Mouse (Mus musculus) liver, embryonic 12.5 days (tissue): ENCODE measurements around the gene Lst1. TPM values are rescaled to one million over a fixed set of nuclear protein-coding genes. Genes with fewer than 3 reads are reported as not detected.
A peak's percentile ranks its signal among the peaks of the same experiment; 100 is the strongest.

Experiments
- ATAC-seq: fragments of 200-750 bp; cut with Nextera tagmentation; 2 replicates; pipeline ENCODE4 v1.8.0; 2017; ENCODE audit warnings: moderate number of reproducible peaks, mild to moderate bottlenecking, moderate library complexity
- H3K27ac ChIP-seq: fragments of 300-500 bp; sonication (generic); 2 replicates; pipeline ENCODE4 v1.5.1; 2016; ENCODE audit warnings: mild to moderate bottlenecking
- H3K27me3 ChIP-seq: fragments of 300-500 bp; sonication (generic); replicated peaks from 2 replicates; pipeline ENCODE4 v1.6.1; 2016; ENCODE audit warnings: mild to moderate bottlenecking, moderate library complexity
- H3K36me3 ChIP-seq: fragments of 300-500 bp; sonication (generic); 2 replicates; pipeline ENCODE4 v1.6.1; 2016; ENCODE audit warnings: mild to moderate bottlenecking, moderate library complexity
- H3K4me1 ChIP-seq: fragments of 300-500 bp; sonication (generic); 2 replicates; pipeline ENCODE4 v1.6.1; 2016
- H3K4me2 ChIP-seq: fragments of 300-500 bp; sonication (generic); 2 replicates; pipeline ENCODE4 v1.6.1; 2016; ENCODE audit warnings: mild to moderate bottlenecking, moderate library complexity
- H3K4me3 ChIP-seq: fragments of 300-500 bp; sonication (generic); 2 replicates; pipeline ENCODE4 v1.5.1; 2016; ENCODE audit warnings: mild to moderate bottlenecking, moderate library complexity
- H3K9ac ChIP-seq: fragments of 300-500 bp; sonication (generic); 2 replicates; pipeline ENCODE4 v1.6.1; 2016; ENCODE audit warnings: mild to moderate bottlenecking, moderate library complexity
- H3K9me3 ChIP-seq: fragments of 300-500 bp; sonication (generic); replicated peaks from 2 replicates; pipeline ENCODE4 v1.6.1; 2016; ENCODE audit warnings: mild to moderate bottlenecking, moderate library complexity
- WGBS: fragments of 180-500 bp; shearing (Covaris S2); methylation state at CpG from one replicate; pipeline ENCODE4 v1.1.7; 2016; ENCODE audit not compliant: insufficient replicate concordance; 5-methylcytosine and 5-hydroxymethylcytosine counted together
- polyA plus RNA-seq: library from polyadenylated mRNA; unstranded; fragments of >200 nt; fragmentation: Nextera tagmentation; extraction: Ambion mirVana; gene quantifications from 2 replicates; pipeline ENCODE4 v1.2.1, GENCODE M21; 2016

Gene Lst1
- polyA plus RNA-seq, 1 experiment from 2014 or later = 23.7 TPM

- 30% methylated on average over 20 of the region's 20 CpGs for WGBS
- H3K27me3 ChIP-seq = peaks cover 58% of the 10 kb centered on the region
- ATAC-seq = no peak
- no peaks in the 10 kb centered on the region for H3K9me3 ChIP-seq
- H3K9ac ChIP-seq = no peak within 1 kb of the TSS
- no peak within 1 kb of the TSS for H3K27ac ChIP-seq
- H3K4me2 ChIP-seq = no peak within 1 kb of the TSS
- H3K36me3 ChIP-seq = no peaks in the 10 kb centered on the region
- peaks cover 13% of the 10 kb centered on the region; the same call in 1 of the 2 replicates for H3K4me1 ChIP-seq
- no peak within 1 kb of the TSS for H3K4me3 ChIP-seq
These were observed 16.5 kb upstream of the Lst1 start, which contains the start of gene Lta for GRCm38 (mm10) chr17:35204494-35205379. Lta (minus strand) TSS chr17:35205351.

GRCm38 (mm10) chr17:35202442-35202841 is 14.2 kb upstream of the Lst1 start:
- H3K4me1 ChIP-seq = peaks cover 15% of the 10 kb centered on the region; the same call in 1 of the 2 replicates
- H3K9me3 ChIP-seq = no peaks in the 10 kb centered on the region
- H3K36me3 ChIP-seq = no peaks in the 10 kb centered on the region
- H3K27me3 ChIP-seq = peaks cover 68% of the 10 kb centered on the region
- H3K9ac ChIP-seq = no peak overlapping the region
- H3K4me2 ChIP-seq = no peak overlapping the region
- H3K4me3 ChIP-seq = no peak overlapping the region
- 57% methylated on average over 4 of the region's 4 CpGs for whole genome bisulfite sequencing
- no peak for ATAC-seq
- no peak overlapping the region for H3K27ac ChIP-seq

- no peak for ATAC-seq
- Histone ChIP-seq H3K36me3 (no peaks in the 10 kb centered on the region), H3K4me2 (peak within 1 kb of the TSS; percentile 44), H3K9ac (no peak within 1 kb of the TSS; the same call in 1 of the 2 replicates), H3K4me3 (peak within 1 kb of the TSS; percentile 32), H3K9me3 (no peaks in the 10 kb centered on the region), H3K4me1 (peaks cover 19% of the 10 kb centered on the region; the same call in 1 of the 2 replicates), H3K27me3 (peaks cover 73% of the 10 kb centered on the region), H3K27ac (0 out of 2 replicates have a peak within 1 kb of the TSS, but pooled peaks have one; percentile 24)
- 9% methylated on average over 13 of the region's 13 CpGs for WGBS
These were observed 13.5 kb upstream of the Lst1 start, which contains the start of gene Tnf for GRCm38 (mm10) chr17:35201787-35202186. Tnf (minus strand) TSS chr17:35202007.

GRCm38 (mm10) chr17:35201128-35201527 is 12.9 kb upstream of the Lst1 start:
- Histone ChIP-seq H3K27ac (0 out of 2 replicates have a peak overlapping the region, but pooled peaks have one; percentile 24), H3K36me3 (no peaks in the 10 kb centered on the region), H3K9me3 (no peaks in the 10 kb centered on the region), H3K27me3 (peaks cover 79% of the 10 kb centered on the region), H3K4me3 (peak overlapping the region; percentile 32), H3K9ac (no peak overlapping the region; the same call in 1 of the 2 replicates), H3K4me2 (peak overlapping the region; percentile 44), H3K4me1 (peaks cover 24% of the 10 kb centered on the region)
- WGBS = 14% methylated on average over 11 of the region's 11 CpGs
- no peak for ATAC-seq

GRCm38 (mm10) chr17:35200398-35200797 is 12.2 kb upstream of the Lst1 start:
- H3K4me3 ChIP-seq = no peak overlapping the region; the same call in 1 of the 2 replicates
- peak overlapping the region; percentile 44 for H3K4me2 ChIP-seq
- ATAC-seq = no peak

GRCm38 (mm10) chr17:35198946-35199345 is 10.7 kb upstream of the Lst1 start:
- H3K4me3 ChIP-seq = no peak overlapping the region
- peaks cover 46% of the 10 kb centered on the region for H3K4me1 ChIP-seq
- no peak overlapping the region for H3K27ac ChIP-seq
- H3K4me2 ChIP-seq = no peak overlapping the region
- no peak overlapping the region for H3K9ac ChIP-seq
- peaks cover 85% of the 10 kb centered on the region for H3K27me3 ChIP-seq
- no peaks in the 10 kb centered on the region for H3K9me3 ChIP-seq
- ATAC-seq = no peak
- WGBS = 63% methylated on average over 8 of the region's 8 CpGs
- H3K36me3 ChIP-seq = no peaks in the 10 kb centered on the region

More at GRCm38 (mm10) chr17:35200398-35200797, 12.2 kb upstream of the Lst1 start:
- Histone ChIP-seq H3K4me1 (peaks cover 31% of the 10 kb centered on the region), H3K27ac (0 out of 2 replicates have a peak overlapping the region, but pooled peaks have one; percentile 24), H3K36me3 (no peaks in the 10 kb centered on the region), H3K27me3 (peaks cover 85% of the 10 kb centered on the region), H3K9ac (no peak overlapping the region), H3K9me3 (no peaks in the 10 kb centered on the region)
- 39% methylated on average over 11 of the region's 11 CpGs for WGBS

- H3K9ac ChIP-seq = no peak overlapping the region
- no peaks in the 10 kb centered on the region for H3K9me3 ChIP-seq
- H3K27ac ChIP-seq = no peak overlapping the region
- peaks cover 49% of the 10 kb centered on the region for H3K4me1 ChIP-seq
- WGBS = 51% methylated on average over 7 of the region's 7 CpGs
- H3K36me3 ChIP-seq = no peaks in the 10 kb centered on the region
- ATAC-seq = no peak
- no peak overlapping the region for H3K4me2 ChIP-seq
- H3K4me3 ChIP-seq = no peak overlapping the region
- H3K27me3 ChIP-seq = peaks cover 83% of the 10 kb centered on the region
These were observed 9.8 kb upstream of the Lst1 start for GRCm38 (mm10) chr17:35198029-35198428.

GRCm38 (mm10) chr17:35197126-35197525 is 8.9 kb upstream of the Lst1 start:
- no peak overlapping the region for H3K4me3 ChIP-seq
- no peaks in the 10 kb centered on the region for H3K36me3 ChIP-seq
- no peak overlapping the region for H3K9ac ChIP-seq
- no peaks in the 10 kb centered on the region for H3K9me3 ChIP-seq
- WGBS = 14% methylated on average over 5 of the region's 6 CpGs
- H3K4me1 ChIP-seq = peaks cover 49% of the 10 kb centered on the region
- peaks cover 74% of the 10 kb centered on the region for H3K27me3 ChIP-seq
- no peak overlapping the region for H3K4me2 ChIP-seq
- ATAC-seq = no peak
- no peak overlapping the region for H3K27ac ChIP-seq

GRCm38 (mm10) chr17:35196321-35196641 is 8.0 kb upstream of the Lst1 start:
- peak overlapping the region; percentile 54 for H3K4me3 ChIP-seq
- WGBS = 35% methylated on average over 9 of the region's 9 CpGs
- ATAC-seq = no peak
- H3K36me3 ChIP-seq = no peaks in the 10 kb centered on the region
- H3K4me1 ChIP-seq = peaks cover 47% of the 10 kb centered on the region
- peak overlapping the region; percentile 80 for H3K4me2 ChIP-seq
- H3K9me3 ChIP-seq = no peaks in the 10 kb centered on the region
- peaks cover 65% of the 10 kb centered on the region for H3K27me3 ChIP-seq
- H3K9ac ChIP-seq = peak overlapping the region; percentile 52; the same call in 1 of the 2 replicates
- no peak overlapping the region for H3K27ac ChIP-seq

GRCm38 (mm10) chr17:35195631-35196320 is 7.5 kb upstream of the Lst1 start:
- H3K4me3 ChIP-seq = peak overlapping the region; percentile 54
- H3K4me1 ChIP-seq = peaks cover 43% of the 10 kb centered on the region
- no peaks in the 10 kb centered on the region for H3K36me3 ChIP-seq
- no peak overlapping the region for H3K27ac ChIP-seq
- no peaks in the 10 kb centered on the region for H3K9me3 ChIP-seq
- H3K27me3 ChIP-seq = peaks cover 60% of the 10 kb centered on the region
- peak overlapping the region; percentile 52 for H3K9ac ChIP-seq
- peak; percentile 76 for ATAC-seq
- H3K4me2 ChIP-seq = peak overlapping the region; percentile 80
- under 1% methylated on average over 66 of the region's 66 CpGs for WGBS

GRCm38 (mm10) chr17:35194844-35195630 is 6.8 kb upstream of the Lst1 start:
- peak; percentile 9; the same call in 1 of the 2 replicates for ATAC-seq
- no peak overlapping the region for H3K27ac ChIP-seq
- 40% methylated on average over 19 of the region's 19 CpGs for WGBS

More at GRCm38 (mm10) chr17:35194844-35195630, 6.8 kb upstream of the Lst1 start:
- Histone ChIP-seq H3K36me3 (no peaks in the 10 kb centered on the region), H3K4me3 (peak overlapping the region; percentile 54), H3K9me3 (no peaks in the 10 kb centered on the region), H3K4me2 (peak overlapping the region; percentile 80), H3K9ac (peak overlapping the region; percentile 52; the same call in 1 of the 2 replicates), H3K27me3 (peaks cover 53% of the 10 kb centered on the region), H3K4me1 (peaks cover 41% of the 10 kb centered on the region)
